Mouse (Mus musculus) limb, embryonic 11.5 days (tissue): Measurements from ENCODE around the gene St6galnac4. TPM values are rescaled to one million over a fixed set of nuclear protein-coding genes. Genes with fewer than 3 reads are reported as not detected.

Source experiments
- ATAC-seq: fragments of 200-750 bp; cut with Nextera tagmentation; 2 replicates; pipeline ENCODE4 v1.8.0; 2017; ENCODE audit warnings: low read depth; ENCODE audit not compliant: insufficient number of reproducible peaks, low FRiP score, low TSS enrichment
- DNase-seq: peaks from one replicate; pipeline ENCODE4 v3.0.0-alpha.2; 2015; ENCODE audit warnings: low spot score
- H3K27ac ChIP-seq: fragments of 300-500 bp; sonication (generic); replicated peaks from 2 replicates; pipeline ENCODE4 v1.5.1; 2014; ENCODE audit warnings: low read depth, mild to moderate bottlenecking, low read length
- H3K27me3 ChIP-seq: fragments of 300-500 bp; sonication (generic); 2 replicates; pipeline ENCODE4 v1.6.1; 2014; ENCODE audit warnings: mild to moderate bottlenecking, low read length, mixed read lengths; ENCODE audit not compliant: control insufficient read depth, insufficient read depth
- H3K36me3 ChIP-seq: fragments of 300-500 bp; sonication (generic); 2 replicates; pipeline ENCODE4 v1.6.1; 2014; ENCODE audit warnings: mild to moderate bottlenecking, low read length, moderate library complexity, mixed read lengths; ENCODE audit not compliant: control insufficient read depth, insufficient read depth
- H3K4me1 ChIP-seq: fragments of 300-500 bp; sonication (generic); 2 replicates; pipeline ENCODE4 v1.6.1; 2014; ENCODE audit warnings: low read length, mixed read lengths; ENCODE audit not compliant: control insufficient read depth, insufficient read depth
- H3K4me2 ChIP-seq: fragments of 300-500 bp; sonication (generic); 2 replicates; pipeline ENCODE4 v1.6.1; 2014; ENCODE audit warnings: low read depth, mild to moderate bottlenecking, moderate library complexity; ENCODE audit not compliant: severe bottlenecking
- H3K4me3 ChIP-seq: fragments of 300-500 bp; sonication (generic); 2 replicates; pipeline ENCODE4 v1.5.1; 2014; ENCODE audit warnings: low read depth, low read length
- H3K9ac ChIP-seq: fragments of 300-500 bp; sonication (generic); 2 replicates; pipeline ENCODE4 v1.6.1; 2014; ENCODE audit warnings: mild to moderate bottlenecking, low read length
- H3K9me3 ChIP-seq: fragments of 300-500 bp; sonication (generic); 2 replicates; pipeline ENCODE4 v1.6.1; 2016; ENCODE audit warnings: low read length; ENCODE audit not compliant: control insufficient read depth
- WGBS: fragments of 180-500 bp; shearing (Covaris S2); extraction: QIAGEN DNeasy Blood & Tissue Kit; methylation state at CpG from one replicate; pipeline ENCODE4 v1.1.7; 2014; 5-methylcytosine and 5-hydroxymethylcytosine counted together
- polyA plus RNA-seq: library from polyadenylated mRNA; unstranded; fragments of >200 nt; fragmentation: Nextera tagmentation; extraction: Ambion mirVana; gene quantifications from 2 replicates; pipeline ENCODE4 v1.2.1, GENCODE M21; 2014

The St6galnac4 gene
- polyA plus RNA-seq, 1 experiment from 2014 or later: 21.2 TPM

GRCm38 (mm10) chr2:32640550-32641051 is 53.7 kb downstream of the St6galnac4 start:
- Histone ChIP-seq H3K4me1 (peaks cover 6% of the 10 kb centered on the region), H3K4me3 (no peak overlapping the region), H3K27ac (no peak overlapping the region), H3K36me3 (no peaks in the 10 kb centered on the region), H3K27me3 (no peaks in the 10 kb centered on the region), H3K4me2 (no peak overlapping the region), H3K9me3 (no peaks in the 10 kb centered on the region), H3K9ac (no peak overlapping the region)
- DNase-seq (no peak), ATAC-seq (no peak)
- WGBS: 60% methylated on average over 6 of the region's 6 CpGs

- Histone ChIP-seq H3K4me3 (no peak overlapping the region), H3K9ac (no peak overlapping the region), H3K27ac (no peak overlapping the region), H3K9me3 (no peaks in the 10 kb centered on the region), H3K4me1 (peaks cover 9% of the 10 kb centered on the region), H3K4me2 (no peak overlapping the region), H3K36me3 (no peaks in the 10 kb centered on the region), H3K27me3 (no peaks in the 10 kb centered on the region)
- DNase-seq: no peak
- 84% methylated on average over 5 of the region's 5 CpGs for WGBS
- no peak for ATAC-seq
Measured at GRCm38 (mm10) chr2:32641810-32642209, 54.9 kb downstream of the St6galnac4 start.

GRCm38 (mm10) chr2:32642813-32643212 is 55.9 kb downstream of the St6galnac4 start:
- DNase-seq (no peak), ATAC-seq (no peak)
- Histone ChIP-seq H3K4me3 (no peak overlapping the region), H3K9me3 (no peaks in the 10 kb centered on the region), H3K36me3 (no peaks in the 10 kb centered on the region), H3K27me3 (no peaks in the 10 kb centered on the region), H3K4me1 (peaks cover 7% of the 10 kb centered on the region), H3K4me2 (no peak overlapping the region), H3K9ac (no peak overlapping the region), H3K27ac (no peak overlapping the region)
- 75% methylated on average over 7 of the region's 7 CpGs for WGBS

GRCm38 (mm10) chr2:32644083-32644482 is 57.2 kb downstream of the St6galnac4 start:
- Histone ChIP-seq H3K4me3 (no peak overlapping the region), H3K27me3 (no peaks in the 10 kb centered on the region), H3K36me3 (no peaks in the 10 kb centered on the region), H3K9me3 (no peaks in the 10 kb centered on the region), H3K27ac (no peak overlapping the region), H3K9ac (no peak overlapping the region), H3K4me1 (0 out of 2 replicates have a peak, but pooled peaks cover 3% of the 10 kb centered on the region), H3K4me2 (no peak overlapping the region)
- no peak for ATAC-seq
- WGBS: 74% methylated on average over 9 of the region's 9 CpGs
- DNase-seq: no peak

GRCm38 (mm10) chr2:32644799-32645475 is 58.0 kb downstream of the St6galnac4 start:
- no peak overlapping the region for H3K9ac ChIP-seq
- no peak overlapping the region for H3K4me2 ChIP-seq
- no peaks in the 10 kb centered on the region for H3K9me3 ChIP-seq
- ATAC-seq (no peak), DNase-seq (no peak)
- no peaks in the 10 kb centered on the region for H3K27me3 ChIP-seq
- no peak overlapping the region for H3K27ac ChIP-seq
- no peaks in the 10 kb centered on the region for H3K36me3 ChIP-seq
- 0 out of 2 replicates have a peak, but pooled peaks cover 3% of the 10 kb centered on the region for H3K4me1 ChIP-seq
- no peak overlapping the region for H3K4me3 ChIP-seq
- 90% methylated on average over 8 of the region's 8 CpGs for WGBS

GRCm38 (mm10) chr2:32645647-32646046 is 58.8 kb downstream of the St6galnac4 start:
- Histone ChIP-seq H3K4me1 (0 out of 2 replicates have a peak, but pooled peaks cover 3% of the 10 kb centered on the region), H3K4me3 (no peak overlapping the region), H3K9ac (no peak overlapping the region), H3K4me2 (no peak overlapping the region), H3K27ac (no peak overlapping the region), H3K9me3 (no peaks in the 10 kb centered on the region), H3K36me3 (no peaks in the 10 kb centered on the region), H3K27me3 (no peaks in the 10 kb centered on the region)
- DNase-seq (no peak), ATAC-seq (no peak)
- 68% methylated on average over 3 of the region's 3 CpGs for WGBS

- H3K4me2 ChIP-seq: no peak within 1 kb of the TSS
- no peak for ATAC-seq
- H3K9me3 ChIP-seq: no peaks in the 10 kb centered on the region
- 0 out of 2 replicates have a peak, but pooled peaks cover 3% of the 10 kb centered on the region for H3K4me1 ChIP-seq
- DNase-seq: no peak
- H3K27me3 ChIP-seq: no peaks in the 10 kb centered on the region
- no peak within 1 kb of the TSS for H3K4me3 ChIP-seq
- H3K9ac ChIP-seq: no peak within 1 kb of the TSS
- H3K27ac ChIP-seq: no peak within 1 kb of the TSS
- WGBS: 60% methylated on average over 30 of the region's 31 CpGs
- no peaks in the 10 kb centered on the region for H3K36me3 ChIP-seq
Measured at GRCm38 (mm10) chr2:32646379-32647056, 59.6 kb downstream of the St6galnac4 start, which contains the start of gene Eng. Eng (plus strand) TSS chr2:32646595.

- 0 out of 2 replicates have a peak, but pooled peaks cover 3% of the 10 kb centered on the region for H3K4me1 ChIP-seq
- no peak overlapping the region for H3K4me2 ChIP-seq
- no peaks in the 10 kb centered on the region for H3K27me3 ChIP-seq
- H3K9me3 ChIP-seq: no peaks in the 10 kb centered on the region
- no peak overlapping the region for H3K9ac ChIP-seq
- H3K4me3 ChIP-seq: no peak overlapping the region
- no peak overlapping the region for H3K27ac ChIP-seq
- no peaks in the 10 kb centered on the region for H3K36me3 ChIP-seq
- WGBS: 91% methylated on average over 7 of the region's 7 CpGs
- ATAC-seq: no peak
- DNase-seq: no peak
Measured at GRCm38 (mm10) chr2:32647366-32647765, 60.5 kb downstream of the St6galnac4 start.
